Mouse (Mus musculus): ENCODE data around the gene Psmg4.

GRCm38 (mm10) chr13:34181624-34182023 is 18.9 kb downstream of the Psmg4 start:
- TF ChIP-seq EP300 (IDR thresholded peaks at IDR 0.05; ENCODE audit: low read depth) (no peak), CTCF (IDR thresholded peaks at IDR 0.05; ENCODE audit: low read depth) (no peak)

Data from liver, postnatal 0 days (tissue).